Mouse (Mus musculus) CH12.LX (cell line): Measurements from ENCODE around the gene Ccdc157.
"Not testable (repeated sequence)": the region's sequence is repeated elsewhere in the genome, so short reads cannot be mapped to it uniquely, and the experiment has no call there.

Experiments used
- CHD1 ChIP-seq: IDR thresholded peaks from 2 replicates; pipeline ENCODE4 v1.6.1; 2012; ENCODE audit warnings: low read depth, low read length, improper control_type of control experiment, inconsistent platforms
- CTCF ChIP-seq, 2 experiments: IDR thresholded peaks in 1 of 2; conservative IDR thresholded peaks in 1 of 2; 2 replicates each; pipeline ENCODE4 v1.5.1; 2011 to 2012; ENCODE audit warnings: low read depth in 2 of 2, low read length in 2 of 2, improper control_type of control experiment in 1 of 2, inconsistent platforms in 1 of 2, mild to moderate bottlenecking in 1 of 2, moderate library complexity in 1 of 2
- EP300 ChIP-seq: IDR thresholded peaks from 2 replicates; pipeline ENCODE4 v1.6.1; 2011; ENCODE audit warnings: low read length, improper control_type of control experiment
- GABPA ChIP-seq: IDR thresholded peaks from 2 replicates; pipeline ENCODE4 v1.6.1; 2012; ENCODE audit warnings: low read depth, low read length, improper control_type of control experiment, inconsistent platforms; ENCODE audit not compliant: insufficient replicate concordance
- IRF4 ChIP-seq: IDR thresholded peaks from 2 replicates; pipeline ENCODE4 v1.6.1; 2014; ENCODE audit warnings: low read depth, mild to moderate bottlenecking, inconsistent platforms, low read length, improper control_type of control experiment
- POLR2A ChIP-seq: IDR thresholded peaks from 2 replicates; pipeline ENCODE4 v1.6.1; 2011; ENCODE audit warnings: low read depth, mild to moderate bottlenecking, improper control_type of control experiment, low read length
- SIN3A ChIP-seq: IDR thresholded peaks from 2 replicates; pipeline ENCODE4 v1.6.1; 2012; ENCODE audit warnings: low read length, improper control_type of control experiment, inconsistent platforms
- SMC3 ChIP-seq: IDR thresholded peaks from 2 replicates; pipeline ENCODE4 v1.6.1; 2011; ENCODE audit warnings: low read depth, low read length, improper control_type of control experiment
- UBTF ChIP-seq: IDR thresholded peaks from 2 replicates; pipeline ENCODE4 v1.6.1; 2012; ENCODE audit warnings: low read depth, mild to moderate bottlenecking, inconsistent platforms, low read length, improper control_type of control experiment, moderate library complexity
- USF1 ChIP-seq: IDR thresholded peaks from 2 replicates; pipeline ENCODE4 v1.6.1; 2014; ENCODE audit warnings: low read depth, mild to moderate bottlenecking, inconsistent platforms, low read length, improper control_type of control experiment

GRCm38 (mm10) chr11:4185480-4185879, 25.4 kb upstream of the Ccdc157 start:
- not testable (repeated sequence) for TF ChIP-seq SMC3; SIN3A; CTCF (conservative IDR thresholded peaks at IDR 0.05 in 1 of 2, IDR thresholded peaks at IDR 0.05 in 1 of 2; ENCODE audit: low read depth in 2 of 2, low read length in 2 of 2); POLR2A; GABPA; EP300; USF1; CHD1; UBTF; IRF4
